Mouse (Mus musculus): Measurements from ENCODE around the gene Dner.
A peak's percentile ranks its signal among the peaks of the same experiment; 100 is the strongest.

Gene Dner

GRCm38 (mm10) chr1:84636890-84637289 is 59.1 kb downstream of the Dner start:
- no peak for DNase-seq (ENCODE audit: low read depth, low spot score)

GRCm38 (mm10) chr1:84628244-84628643 is 67.8 kb downstream of the Dner start:
- no peak for DNase-seq (ENCODE audit: low read depth, low spot score)

- peak; percentile 13 for DNase-seq (ENCODE audit: low read depth, low spot score)
These were observed 73.0 kb downstream of the Dner start for GRCm38 (mm10) chr1:84622978-84623554.

GRCm38 (mm10) chr1:84621308-84621707 is 74.7 kb downstream of the Dner start:
- DNase-seq (ENCODE audit: low read depth, low spot score) = no peak

GRCm38 (mm10) chr1:84619131-84619760 is 76.8 kb downstream of the Dner start:
- no peak for DNase-seq (ENCODE audit: low read depth, low spot score)

GRCm38 (mm10) chr1:84618094-84618493 is 77.9 kb downstream of the Dner start:
- no peak for DNase-seq (ENCODE audit: low read depth, low spot score)

- no peak for DNase-seq (ENCODE audit: low read depth, low spot score)
These were observed 79.9 kb downstream of the Dner start for GRCm38 (mm10) chr1:84616133-84616532.

- no peak for DNase-seq (ENCODE audit: low read depth, low spot score)
These were observed 81.4 kb downstream of the Dner start for GRCm38 (mm10) chr1:84614596-84614995.

GRCm38 (mm10) chr1:84613119-84613518 is 82.9 kb downstream of the Dner start:
- no peak for DNase-seq (ENCODE audit: low read depth, low spot score)

GRCm38 (mm10) chr1:84611331-84611730 is 84.7 kb downstream of the Dner start:
- no peak for DNase-seq (ENCODE audit: low read depth, low spot score)

- no peak for DNase-seq (ENCODE audit: low read depth, low spot score)
These were observed 97.0 kb downstream of the Dner start for GRCm38 (mm10) chr1:84599025-84599424.

- no peak for DNase-seq (ENCODE audit: low read depth, low spot score)
These were observed 100.0 kb downstream of the Dner start for GRCm38 (mm10) chr1:84596023-84596422.

GRCm38 (mm10) chr1:84592394-84592793 is 103.6 kb downstream of the Dner start:
- DNase-seq (ENCODE audit: low read depth, low spot score) = no peak

GRCm38 (mm10) chr1:84590534-84590933 is 105.5 kb downstream of the Dner start:
- DNase-seq (ENCODE audit: low read depth, low spot score) = no peak

- DNase-seq (ENCODE audit: low read depth, low spot score) = no peak
These were observed 110.6 kb downstream of the Dner start for GRCm38 (mm10) chr1:84585434-84585833.

GRCm38 (mm10) chr1:84581812-84582211 is 114.2 kb downstream of the Dner start:
- DNase-seq (ENCODE audit: low read depth, low spot score) = peak; percentile 34

- no peak for DNase-seq (ENCODE audit: low read depth, low spot score)
These were observed 134.2 kb downstream of the Dner start for GRCm38 (mm10) chr1:84561841-84562240.

- DNase-seq (ENCODE audit: low read depth, low spot score) = no peak
These were observed 134.6 kb downstream of the Dner start for GRCm38 (mm10) chr1:84561387-84561786.

- no peak for DNase-seq (ENCODE audit: low read depth, low spot score)
These were observed 139.2 kb downstream of the Dner start for GRCm38 (mm10) chr1:84556546-84557511.

GRCm38 (mm10) chr1:84552005-84552404 is 144.0 kb downstream of the Dner start:
- no peak for DNase-seq (ENCODE audit: low read depth, low spot score)

GRCm38 (mm10) chr1:84550065-84550368 is 146.0 kb downstream of the Dner start:
- DNase-seq (ENCODE audit: low read depth, low spot score) = no peak

- no peak for DNase-seq (ENCODE audit: low read depth, low spot score)
These were observed 146.5 kb downstream of the Dner start for GRCm38 (mm10) chr1:84549367-84550064.

Measured in WW6 (cell line).